Mouse (Mus musculus): Measurements from ENCODE around the gene Cd34. TPM values are rescaled to one million over a fixed set of nuclear protein-coding genes. Genes with fewer than 3 reads are reported as not detected.

Gene Cd34
- polyA plus RNA-seq, 1 experiment from 2014 or later = 52.1 TPM

DNA sequence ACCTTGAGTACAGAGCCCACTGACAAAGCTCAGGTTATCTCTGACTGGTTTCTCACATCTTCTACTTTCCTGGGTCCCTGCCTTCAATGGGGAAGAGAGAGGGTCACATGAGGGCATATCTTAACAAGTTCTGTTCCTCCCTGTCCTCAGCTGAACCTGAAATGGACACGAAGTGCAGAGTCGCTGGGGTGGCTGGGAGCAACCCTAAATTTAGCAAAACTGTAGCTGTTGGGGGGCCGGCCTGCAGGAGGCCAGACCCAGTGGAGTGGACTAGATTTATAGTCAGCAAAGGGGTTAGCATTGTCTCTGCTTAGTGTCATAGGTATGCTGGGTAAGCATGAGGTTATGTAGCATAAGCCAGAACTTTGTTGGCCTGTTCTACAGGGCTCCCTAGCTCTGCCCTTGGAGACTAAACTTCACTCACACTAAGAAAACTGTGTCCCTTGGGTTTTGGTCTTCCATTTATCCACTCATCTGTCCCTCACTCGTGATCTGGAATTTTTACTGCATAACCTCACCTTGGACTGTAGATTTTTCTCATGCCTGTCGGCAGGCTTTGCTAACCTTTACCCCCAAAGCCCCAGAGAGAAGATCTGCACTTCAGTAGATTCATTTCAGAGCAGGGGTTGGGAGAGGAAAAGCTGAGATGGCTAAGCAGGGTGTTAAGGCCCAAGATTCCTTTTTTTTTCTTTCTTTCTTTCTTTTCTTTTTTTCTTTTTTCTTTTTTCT lies 54.1 kb downstream of the Cd34 start:
- H3K27me3 ChIP-seq (replicated peaks) = no peaks in the 10 kb centered on the region
- no peak overlapping the region for H3K4me3 ChIP-seq
- ATAC-seq (ENCODE audit: low FRiP score, low read depth) = no peak
- no peaks in the 10 kb centered on the region for H3K36me3 ChIP-seq
- no peak overlapping the region for H3K4me2 ChIP-seq (replicated peaks)
- no peak overlapping the region for H3K27ac ChIP-seq
- H3K4me1 ChIP-seq = no peaks in the 10 kb centered on the region
- no peaks in the 10 kb centered on the region for H3K9me3 ChIP-seq
- WGBS = 74% methylated on average over 5 of the region's 5 CpGs
- H3K9ac ChIP-seq = no peak overlapping the region

GRCm38 (mm10) chr1:194993409-194993988 lies 54.9 kb downstream of the Cd34 start:
- H3K4me1 ChIP-seq = no peaks in the 10 kb centered on the region
- H3K4me2 ChIP-seq (replicated peaks) = no peak overlapping the region
- H3K9ac ChIP-seq = no peak overlapping the region
- no peaks in the 10 kb centered on the region for H3K27me3 ChIP-seq (replicated peaks)
- no peak overlapping the region for H3K27ac ChIP-seq
- H3K9me3 ChIP-seq = no peaks in the 10 kb centered on the region
- no peak overlapping the region for H3K4me3 ChIP-seq
- ATAC-seq (ENCODE audit: low FRiP score, low read depth) = no peak
- no peaks in the 10 kb centered on the region for H3K36me3 ChIP-seq
- 93% methylated on average over 1 of the region's 1 CpGs for WGBS

- H3K9me3 ChIP-seq = no peaks in the 10 kb centered on the region
- H3K27ac ChIP-seq = no peak overlapping the region
- H3K4me1 ChIP-seq = no peaks in the 10 kb centered on the region
- H3K27me3 ChIP-seq (replicated peaks) = no peaks in the 10 kb centered on the region
- H3K4me3 ChIP-seq = no peak overlapping the region
- WGBS = 85% methylated on average over 5 of the region's 5 CpGs
- no peak overlapping the region for H3K4me2 ChIP-seq (replicated peaks)
- ATAC-seq (ENCODE audit: low FRiP score, low read depth) = no peak
- H3K36me3 ChIP-seq = no peaks in the 10 kb centered on the region
- H3K9ac ChIP-seq = no peak overlapping the region
Observed at GRCm38 (mm10) chr1:194994262-194994661, 55.6 kb downstream of the Cd34 start.

DNA sequence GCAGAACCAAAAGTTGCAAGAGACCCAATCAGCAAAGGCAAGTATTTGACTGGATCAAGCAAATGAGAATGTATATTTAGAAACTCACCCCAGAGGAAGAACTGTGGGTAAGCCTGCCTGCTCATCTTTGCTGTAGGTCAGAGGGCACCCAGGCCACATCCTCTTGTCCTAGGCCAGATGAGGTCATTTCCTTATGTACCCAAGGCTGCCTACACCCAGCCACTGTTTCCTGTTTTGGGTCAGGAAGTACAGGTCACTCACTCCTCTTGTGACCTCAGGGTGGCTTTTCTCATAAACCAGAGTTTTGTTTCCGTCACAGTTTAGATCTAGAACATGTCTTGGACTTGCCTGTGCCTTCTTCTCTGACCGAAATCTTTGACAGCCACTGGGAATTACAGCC lies 56.6 kb downstream of the Cd34 start:
- H3K4me1 ChIP-seq = no peaks in the 10 kb centered on the region
- 77% methylated on average over 2 of the region's 2 CpGs for WGBS
- H3K9ac ChIP-seq = no peak overlapping the region
- no peak overlapping the region for H3K27ac ChIP-seq
- H3K4me3 ChIP-seq = no peak overlapping the region
- no peaks in the 10 kb centered on the region for H3K9me3 ChIP-seq
- no peak overlapping the region for H3K4me2 ChIP-seq (replicated peaks)
- no peaks in the 10 kb centered on the region for H3K36me3 ChIP-seq
- no peaks in the 10 kb centered on the region for H3K27me3 ChIP-seq (replicated peaks)
- no peak for ATAC-seq (ENCODE audit: low FRiP score, low read depth)

GRCm38 (mm10) chr1:194998396-194998795 lies 59.8 kb downstream of the Cd34 start:
- WGBS = 88% methylated on average over 1 of the region's 1 CpGs
- H3K9ac ChIP-seq = no peak overlapping the region
- ATAC-seq (ENCODE audit: low FRiP score, low read depth) = no peak

DNA sequence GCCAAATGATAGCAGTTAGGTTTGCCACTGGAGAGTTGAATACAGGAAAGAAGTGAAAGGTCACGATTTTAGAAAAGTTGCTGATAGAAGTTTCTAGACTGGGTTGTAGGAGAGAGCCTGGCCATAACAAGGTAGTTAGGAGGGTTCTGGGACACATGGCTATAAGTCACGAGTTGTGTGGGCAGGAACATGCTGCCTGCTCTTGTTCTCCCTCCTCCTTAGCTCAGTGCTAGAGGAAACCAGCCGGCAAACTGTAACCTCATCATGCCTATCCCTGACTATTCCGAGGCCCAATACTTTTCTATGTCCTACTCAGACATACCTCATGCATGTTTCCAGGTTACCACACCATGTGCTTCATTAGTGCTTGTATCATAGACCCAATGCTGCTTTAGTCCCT lies 64.7 kb downstream of the Cd34 start:
- 89% methylated on average over 4 of the region's 4 CpGs for WGBS
- H3K9me3 ChIP-seq = no peaks in the 10 kb centered on the region
- H3K4me1 ChIP-seq = no peaks in the 10 kb centered on the region
- no peak for ATAC-seq (ENCODE audit: low FRiP score, low read depth)
- H3K9ac ChIP-seq = no peak overlapping the region
- H3K4me2 ChIP-seq (replicated peaks) = no peak overlapping the region
- H3K27ac ChIP-seq = no peak overlapping the region
- H3K4me3 ChIP-seq = no peak overlapping the region
- H3K27me3 ChIP-seq (replicated peaks) = no peaks in the 10 kb centered on the region
- no peaks in the 10 kb centered on the region for H3K36me3 ChIP-seq

More at GRCm38 (mm10) chr1:194998396-194998795, 59.8 kb downstream of the Cd34 start:
- H3K4me3 ChIP-seq = no peak overlapping the region
- H3K27me3 ChIP-seq (replicated peaks) = no peaks in the 10 kb centered on the region
- no peaks in the 10 kb centered on the region for H3K4me1 ChIP-seq
- no peak overlapping the region for H3K4me2 ChIP-seq (replicated peaks)
- H3K36me3 ChIP-seq = no peaks in the 10 kb centered on the region
- no peak overlapping the region for H3K27ac ChIP-seq
- H3K9me3 ChIP-seq = no peaks in the 10 kb centered on the region

DNA sequence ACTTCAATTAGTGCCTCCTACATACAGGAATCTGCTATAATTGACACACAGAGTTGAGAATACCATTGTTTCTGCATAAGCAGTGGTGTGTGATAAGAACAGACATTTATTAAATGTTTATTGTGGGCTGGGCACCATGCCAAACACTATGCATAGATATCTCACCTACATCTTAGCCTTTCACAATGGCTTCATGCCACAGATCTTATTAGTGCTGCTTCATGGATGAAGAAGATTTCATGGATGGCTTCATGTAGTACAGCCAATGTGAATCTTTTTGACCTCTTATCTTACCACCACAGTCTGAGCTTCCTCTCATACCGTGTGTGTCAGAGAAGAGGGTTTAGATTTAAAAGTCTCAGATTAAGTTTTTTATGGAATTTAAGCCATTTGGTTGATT lies 65.6 kb downstream of the Cd34 start:
- 87% methylated on average over 1 of the region's 1 CpGs for WGBS

GRCm38 (mm10) chr1:195006267-195006666 lies 67.6 kb downstream of the Cd34 start:
- no peaks in the 10 kb centered on the region for H3K4me1 ChIP-seq
- H3K4me2 ChIP-seq (replicated peaks) = no peak overlapping the region
- H3K9me3 ChIP-seq = no peaks in the 10 kb centered on the region
- ATAC-seq (ENCODE audit: low FRiP score, low read depth) = no peak
- H3K27ac ChIP-seq = no peak overlapping the region
- H3K36me3 ChIP-seq = no peaks in the 10 kb centered on the region
- no peak overlapping the region for H3K9ac ChIP-seq
- H3K27me3 ChIP-seq (replicated peaks) = no peaks in the 10 kb centered on the region
- H3K4me3 ChIP-seq = no peak overlapping the region

More for the DNA sequence above, 65.6 kb downstream of the Cd34 start:
- Histone ChIP-seq H3K27ac (no peak overlapping the region), H3K36me3 (no peaks in the 10 kb centered on the region), H3K9ac (no peak overlapping the region), H3K4me1 (no peaks in the 10 kb centered on the region), H3K4me3 (no peak overlapping the region), H3K4me2 (replicated peaks) (no peak overlapping the region), H3K9me3 (no peaks in the 10 kb centered on the region), H3K27me3 (replicated peaks) (no peaks in the 10 kb centered on the region)
- no peak for ATAC-seq (ENCODE audit: low FRiP score, low read depth)

Other genes with a start within 250 kb of the Cd34 start
- 1.2 and 1.4 TPM in 2 replicates for gene Cd46, start 153.4 kb downstream of the Cd34 start, polyA plus RNA-seq (2016; fragmentation: Nextera tagmentation; extraction: Ambion mirVana)
- gene Cr1l, start 192.8 kb downstream of the Cd34 start, polyA plus RNA-seq (2016; fragmentation: Nextera tagmentation; extraction: Ambion mirVana) = 37.4 and 38.9 TPM in 2 replicates
- 0.20 and 0.24 TPM in 2 replicates for gene Cr2, start 237.9 kb downstream of the Cd34 start, polyA plus RNA-seq (2016; fragmentation: Nextera tagmentation; extraction: Ambion mirVana)

Measured in neural tube, embryonic 12.5 days (tissue).